Mouse (Mus musculus): ENCODE measurements around the gene Rps29. TPM values are rescaled to one million over a fixed set of nuclear protein-coding genes. Genes with fewer than 3 reads are reported as not detected.
A peak's percentile ranks its signal among the peaks of the same experiment; 100 is the strongest.

Gene Rps29
- total and polyA plus RNA-seq, 3 experiments = 450 to 5,133 (median 1,410) TPM

- TF ChIP-seq TCF12 (IDR thresholded peaks at IDR 0.05; ENCODE audit: low read depth, low read length) (0 out of 2 replicates have a peak, but pooled peaks have one; percentile 0), E2F4 (IDR thresholded peaks at IDR 0.05; ENCODE audit: borderline replicate concordance, low read depth, low read length) (no peak)
- Histone ChIP-seq H3K27ac (ENCODE audit: control insufficient read depth, low read depth, low read length) (peak overlapping the region; percentile 63), H3K36me3 (ENCODE audit: control insufficient read depth in 1 of 2, insufficient read depth in 2 of 2, low read length in 2 of 2) (peaks cover 12 to 28% of the 10 kb centered on the region in 2 experiments)
Observed at GRCm38 (mm10) chr12:69185371-69185770, 26.4 kb upstream of the Rps29 start.

GRCm38 (mm10) chr12:69184342-69185295 is 25.6 kb upstream of the Rps29 start:
- peak; percentile 74 for DNase-seq (ENCODE audit: low read depth, low spot score)
- peak overlapping the region; percentile 63 for H3K27ac ChIP-seq (ENCODE audit: control insufficient read depth, low read depth, low read length)
- peaks cover 10 to 28% of the 10 kb centered on the region in 2 experiments for H3K36me3 ChIP-seq (ENCODE audit: control insufficient read depth in 1 of 2, insufficient read depth in 2 of 2, low read length in 2 of 2)
- H3K9ac ChIP-seq (ENCODE audit: control insufficient read depth, low read depth, low read length, poor library complexity, severe bottlenecking) = peak overlapping the region; percentile 99
- no peaks in the 10 kb centered on the region for H3K9me3 ChIP-seq (replicated peaks; ENCODE audit: insufficient read depth, low read length)
- H3K4me1 ChIP-seq (ENCODE audit: control insufficient read depth in 1 of 2, insufficient read depth in 2 of 2, low read length in 2 of 2) = peaks cover 7 to 12% of the 10 kb centered on the region in 2 experiments
- H3K27me3 ChIP-seq (ENCODE audit: control insufficient read depth in 1 of 2, insufficient read depth in 2 of 2, low read length in 2 of 2) = no peaks in the 10 kb centered on the region
- H3K79me2 ChIP-seq (ENCODE audit: control insufficient read depth, insufficient read depth, low read length, poor library complexity) = peaks cover 52% of the 10 kb centered on the region
- H3K4me3 ChIP-seq (ENCODE audit: control insufficient read depth in 1 of 2, insufficient read depth in 1 of 2, low read depth in 2 of 2, low read length in 2 of 2) = peak overlapping the region; percentile 88 to 96
- 0 out of 2 replicates have a peak, but pooled peaks have one; percentile 13 for TF ChIP-seq KAT2A (conservative IDR thresholded peaks at IDR 0.05; ENCODE audit: low read depth, low read length)
- peak; percentile 34 for TF ChIP-seq MXI1 (IDR thresholded peaks at IDR 0.05; ENCODE audit: low read depth, low read length)
- no peak for TF ChIP-seq NELFE (IDR thresholded peaks at IDR 0.05; ENCODE audit: low read depth, low read length)
- peak; percentile 64; the same call in 1 of the 2 replicates for TF ChIP-seq MAX (IDR thresholded peaks at IDR 0.05; ENCODE audit: low read length)
- 0 out of 2 replicates have a peak, but pooled peaks have one; percentile 4 for TF ChIP-seq TCF12 (IDR thresholded peaks at IDR 0.05; ENCODE audit: low read depth, low read length)
- no peak for TF ChIP-seq MAFK (IDR thresholded peaks at IDR 0.05; ENCODE audit: borderline replicate concordance, low read depth, low read length)
- TF ChIP-seq ZKSCAN1 (IDR thresholded peaks at IDR 0.05; ENCODE audit: low read depth, low read length) = no peak
- TF ChIP-seq TAL1 (IDR thresholded peaks at IDR 0.05; ENCODE audit: low read length) = no peak
- no peak for TF ChIP-seq ZMIZ1 (IDR thresholded peaks at IDR 0.05; ENCODE audit: low read depth, low read length)
- TF ChIP-seq E2F4 (IDR thresholded peaks at IDR 0.05; ENCODE audit: borderline replicate concordance, low read depth, low read length) = no peak; the same call in 1 of the 2 replicates
- TF ChIP-seq MAZ (IDR thresholded peaks at IDR 0.05; ENCODE audit: low read depth, low read length) = peak; percentile 43; the same call in 1 of the 2 replicates
- TF ChIP-seq TBP (IDR thresholded peaks at IDR 0.05; ENCODE audit: low read depth, low read length) = no peak
- TF ChIP-seq POLR2AphosphoS2 (IDR thresholded peaks at IDR 0.05; ENCODE audit: low read length) = no peak
- TF ChIP-seq EP300 (IDR thresholded peaks at IDR 0.05; ENCODE audit: low read depth in 1 of 2, low read length in 2 of 2) = no peak
- TF ChIP-seq USF2 (IDR thresholded peaks at IDR 0.05; ENCODE audit: borderline replicate concordance in 1 of 2, insufficient read depth in 1 of 2, low read depth in 1 of 2, low read length in 2 of 2) = no peak
- TF ChIP-seq RCOR1 (IDR thresholded peaks at IDR 0.05; ENCODE audit: low read depth, low read length) = no peak
- TF ChIP-seq GATA1 (IDR thresholded peaks at IDR 0.05; ENCODE audit: low read depth, low read length) = no peak
- TF ChIP-seq CHD1 (IDR thresholded peaks at IDR 0.05; ENCODE audit: low read depth, low read length) = peak; percentile 63
- TF ChIP-seq POLR2AphosphoS5 (IDR thresholded peaks at IDR 0.05; ENCODE audit: borderline replicate concordance, low read depth, low read length) = no peak
- no peak for TF ChIP-seq ZNF384 (IDR thresholded peaks at IDR 0.05; ENCODE audit: low read depth, low read length)
- no peak for TF ChIP-seq GABPA (IDR thresholded peaks at IDR 0.05; ENCODE audit: low read depth, low read length)
- TF ChIP-seq MYC (IDR thresholded peaks at IDR 0.05; ENCODE audit: low read depth, low read length) = 0 out of 2 replicates have a peak, but pooled peaks have one; percentile 46
- no peak for TF ChIP-seq ELF1 (IDR thresholded peaks at IDR 0.05; ENCODE audit: low read depth, low read length)
- TF ChIP-seq NRF1 (IDR thresholded peaks at IDR 0.05; ENCODE audit: insufficient read depth, low read depth, low read length, poor library complexity, severe bottlenecking) = no peak
- TF ChIP-seq CTCF (IDR thresholded peaks at IDR 0.05 in 2 of 3, conservative IDR thresholded peaks at IDR 0.05 in 1 of 3; ENCODE audit: control insufficient read depth in 1 of 3, insufficient read depth in 1 of 3, low read depth in 2 of 3, low read length in 3 of 3, poor library complexity in 1 of 3, severe bottlenecking in 1 of 3) = no peak
- no peak for TF ChIP-seq SMC3 (IDR thresholded peaks at IDR 0.05; ENCODE audit: low read depth, low read length)
- no peak for TF ChIP-seq BHLHE40 (IDR thresholded peaks at IDR 0.05; ENCODE audit: borderline replicate concordance, low read depth, low read length)
- TF ChIP-seq HCFC1 (IDR thresholded peaks at IDR 0.05; ENCODE audit: low read depth, low read length) = no peak; the same call in 1 of the 2 replicates

More at GRCm38 (mm10) chr12:69185371-69185770, 26.4 kb upstream of the Rps29 start:
- peaks cover 7 to 12% of the 10 kb centered on the region in 2 experiments for H3K4me1 ChIP-seq (ENCODE audit: control insufficient read depth in 1 of 2, insufficient read depth in 2 of 2, low read length in 2 of 2)
- peaks cover 52% of the 10 kb centered on the region for H3K79me2 ChIP-seq (ENCODE audit: control insufficient read depth, insufficient read depth, low read length, poor library complexity)
- peak; percentile 42 for DNase-seq (ENCODE audit: low read depth, low spot score)
- peak overlapping the region; percentile 88 to 96 for H3K4me3 ChIP-seq (ENCODE audit: control insufficient read depth in 1 of 2, insufficient read depth in 1 of 2, low read depth in 2 of 2, low read length in 2 of 2)
- H3K9ac ChIP-seq (ENCODE audit: control insufficient read depth, low read depth, low read length, poor library complexity, severe bottlenecking) = peak overlapping the region; percentile 99
- H3K9me3 ChIP-seq (replicated peaks; ENCODE audit: insufficient read depth, low read length) = no peaks in the 10 kb centered on the region
- H3K27me3 ChIP-seq (ENCODE audit: control insufficient read depth in 1 of 2, insufficient read depth in 2 of 2, low read length in 2 of 2) = no peaks in the 10 kb centered on the region

Data from MEL (cell line).